Mouse (Mus musculus) B cell, adult 2 months (primary cell): Measurements from ENCODE around the gene Vmn2r84.
"Not testable (repeated sequence)": the region's sequence is repeated elsewhere in the genome, so short reads cannot be mapped to it uniquely, and the experiment has no call there.

ENCODE experiments used
- DNase-seq, 2 experiments: peaks; one replicate each; pipeline ENCODE4 v3.0.0; 2022

The Vmn2r84 gene

GRCm38 (mm10) chr10:130394232-130394631 lies at the start of gene Vmn2r84:
Vmn2r84 (minus strand) TSS chr10:130394332.
- no peak for DNase-seq

GRCm38 (mm10) chr10:130434185-130434898 lies 40.2 kb upstream of the Vmn2r84 start:
- DNase-seq = not testable (repeated sequence)

DNA sequence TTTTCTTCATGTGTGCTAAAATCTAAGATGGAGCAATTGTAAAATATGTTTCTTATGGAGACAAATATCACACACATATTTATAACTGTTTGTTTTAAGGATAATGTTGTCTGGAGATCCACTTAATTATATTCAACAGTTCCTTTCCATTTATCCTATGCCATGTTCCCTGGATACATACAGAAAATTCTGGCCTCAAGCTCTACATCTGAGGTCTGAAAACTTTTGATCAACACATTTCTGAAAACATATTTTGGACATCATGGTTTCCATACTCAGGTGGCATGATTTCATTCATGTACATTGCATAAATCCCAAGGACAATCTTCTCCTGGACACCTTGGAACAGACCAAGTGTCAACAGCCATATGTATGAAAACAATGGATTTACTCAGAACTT lies 35.5 kb upstream of the Vmn2r84 start, which contains the start of gene Vmn2r85:
Gene Vmn2r85 (minus strand): TSS at position 101 of the 400 bp plus-strand sequence.
- DNase-seq = not testable (repeated sequence)

DNA sequence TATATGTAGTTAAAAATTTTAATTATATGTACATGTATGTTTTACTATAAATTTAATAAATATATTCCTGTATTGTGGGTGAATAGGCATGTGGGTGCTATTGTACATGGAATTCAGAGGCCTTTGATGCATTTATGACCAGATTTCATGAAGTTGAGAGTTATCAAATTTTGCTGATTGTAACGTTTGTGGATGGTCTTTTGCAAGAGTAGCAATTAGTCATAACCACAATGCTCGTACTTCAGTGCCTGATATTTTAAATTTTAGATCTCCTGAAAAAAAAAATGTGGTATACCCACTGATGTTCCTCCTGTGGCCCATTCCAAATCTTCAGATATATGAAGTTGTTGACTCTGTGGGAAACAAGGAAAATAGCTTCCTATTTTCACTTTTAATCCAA lies 28.2 kb upstream of the Vmn2r84 start:
- DNase-seq = not testable (repeated sequence)

DNA sequence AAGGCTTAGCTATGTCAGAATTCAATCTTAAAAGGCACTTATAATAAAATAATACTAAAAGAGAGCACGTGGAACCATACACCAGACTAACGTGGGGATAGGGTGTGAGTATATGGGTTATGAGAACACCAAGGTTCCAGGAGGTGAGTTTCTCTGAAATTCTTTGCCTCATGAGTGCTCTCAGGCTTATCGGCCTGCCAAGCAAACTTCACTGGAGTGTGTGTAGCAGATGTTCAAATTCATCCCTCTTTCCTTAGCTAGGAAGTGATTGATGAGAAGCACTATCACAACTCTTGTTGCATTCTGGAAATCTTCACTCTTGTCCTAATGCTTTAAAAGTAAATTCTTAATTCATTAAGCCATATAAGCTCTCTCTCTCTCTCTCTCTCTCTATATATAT lies 26.3 kb upstream of the Vmn2r84 start:
- DNase-seq = no peak

DNA sequence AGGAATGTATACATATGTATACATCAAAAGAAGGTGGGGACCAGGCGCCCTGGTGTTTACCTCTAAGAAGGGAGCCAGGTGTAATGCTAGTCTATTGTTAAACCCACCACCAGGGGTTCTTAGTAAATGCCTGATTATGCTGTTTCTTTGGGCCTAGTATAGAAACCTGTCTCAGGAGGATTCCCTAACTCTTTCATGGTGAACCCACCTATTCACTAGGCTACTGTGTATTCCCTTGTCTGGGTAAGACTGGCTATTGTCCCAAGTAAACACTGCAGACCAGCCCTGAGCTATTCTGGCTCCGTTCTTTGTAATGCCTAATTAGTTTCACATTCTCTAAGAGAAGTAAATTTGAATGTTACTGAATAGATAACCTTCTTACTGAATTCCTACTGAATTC lies 25.8 kb upstream of the Vmn2r84 start:
- not testable (repeated sequence) for DNase-seq

GRCm38 (mm10) chr10:130416352-130416751 lies 22.2 kb upstream of the Vmn2r84 start:
- DNase-seq = not testable (repeated sequence)

- not testable (repeated sequence) for DNase-seq
Observed at GRCm38 (mm10) chr10:130412167-130412698, 18.1 kb upstream of the Vmn2r84 start.

GRCm38 (mm10) chr10:130375145-130375544 lies 19.0 kb downstream of the Vmn2r84 start:
- no peak for DNase-seq

GRCm38 (mm10) chr10:130372491-130373173 lies 21.5 kb downstream of the Vmn2r84 start:
- no peak for DNase-seq

DNA sequence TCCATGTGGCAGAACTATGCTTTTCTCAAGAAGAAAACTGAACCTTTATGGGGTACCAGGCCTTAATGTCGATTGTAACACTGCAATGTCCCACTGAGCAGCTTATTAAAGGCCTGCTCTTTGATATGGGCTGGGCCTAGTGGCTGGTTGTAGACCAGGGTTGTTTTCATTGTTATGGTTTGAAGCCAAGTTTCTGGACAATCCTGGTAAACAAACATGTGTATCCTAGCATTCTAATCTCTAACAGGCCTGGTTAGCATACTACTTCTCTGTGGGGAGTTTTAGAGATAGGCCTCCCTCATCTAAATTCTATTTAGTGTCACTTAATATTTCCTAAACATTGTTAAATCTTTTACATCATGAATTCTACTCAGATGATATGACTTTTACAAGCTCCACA lies 22.5 kb downstream of the Vmn2r84 start:
- no peak for DNase-seq

DNA sequence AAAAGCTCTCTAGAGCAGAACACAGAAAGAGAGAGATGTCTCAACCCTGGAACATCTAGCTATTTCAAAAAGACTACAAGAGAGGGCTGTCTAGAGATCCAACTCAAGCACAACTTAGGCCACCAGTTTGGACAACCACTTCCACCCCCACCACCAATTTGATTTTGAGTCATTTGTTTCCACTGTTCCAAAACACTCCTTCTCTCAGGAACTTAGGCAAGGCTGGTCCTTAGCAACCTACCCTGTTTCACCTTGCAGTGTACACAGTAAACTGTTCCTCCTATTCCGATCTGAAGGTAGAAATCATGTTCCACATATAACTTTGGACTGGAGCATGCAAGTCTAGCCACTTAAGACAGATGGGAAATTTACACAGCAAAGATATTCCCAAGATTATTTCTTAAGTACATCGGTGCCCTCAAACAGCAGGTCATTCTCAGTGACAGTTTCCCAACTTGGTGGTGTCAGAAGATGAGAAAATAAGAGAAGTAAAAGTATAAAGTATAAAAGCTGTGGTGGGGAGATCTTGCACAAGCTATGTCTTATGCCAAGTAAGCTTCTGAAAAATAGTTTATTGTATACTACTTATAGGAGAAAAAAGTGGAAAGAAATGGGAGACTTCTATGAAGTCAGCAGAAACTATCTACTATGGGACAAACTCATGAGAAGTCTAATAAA lies 24.0 kb downstream of the Vmn2r84 start:
- DNase-seq = no peak

DNA sequence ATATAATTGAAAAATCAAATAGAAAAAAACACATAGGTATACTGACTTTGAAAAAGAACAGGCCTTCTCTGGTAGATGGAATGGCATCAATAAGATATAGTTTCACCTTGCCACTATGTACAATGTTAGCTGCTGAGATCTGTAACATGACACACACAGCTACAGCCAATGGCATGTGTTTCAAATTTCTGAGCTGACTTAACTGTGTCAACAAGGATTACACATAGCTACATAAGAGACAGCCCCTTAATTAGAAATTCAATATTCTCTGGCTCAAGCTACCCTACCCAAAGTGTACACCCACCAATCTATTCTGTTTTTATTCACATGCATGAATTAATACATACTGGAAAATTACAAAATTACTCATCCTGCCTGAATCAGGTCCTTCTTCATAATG lies 25.7 kb downstream of the Vmn2r84 start:
- no peak for DNase-seq

- no peak for DNase-seq
Observed at GRCm38 (mm10) chr10:130364766-130365165, 29.4 kb downstream of the Vmn2r84 start.

GRCm38 (mm10) chr10:130363438-130364164 lies 30.5 kb downstream of the Vmn2r84 start:
- DNase-seq = no peak

DNA sequence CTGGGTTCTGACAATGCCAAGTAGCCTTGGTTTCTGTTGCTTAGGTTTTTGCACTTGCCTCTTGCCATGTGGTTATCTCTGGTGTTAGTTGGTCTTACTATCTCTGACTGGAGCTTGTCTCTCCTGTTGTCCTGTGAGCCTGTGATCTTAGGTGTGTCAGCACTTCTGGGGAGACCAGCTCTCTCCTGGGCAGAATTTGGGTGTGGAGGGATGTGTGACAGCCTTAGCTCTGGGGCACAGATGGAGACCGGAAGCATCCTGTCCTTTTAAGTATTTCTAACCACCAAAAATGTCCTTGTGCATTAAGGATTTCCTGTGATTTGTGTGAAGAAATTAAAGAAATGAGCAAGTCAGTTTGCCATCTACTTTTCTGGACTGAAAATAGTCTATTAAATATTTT lies 50.1 kb downstream of the Vmn2r84 start:
- no peak for DNase-seq

DNA sequence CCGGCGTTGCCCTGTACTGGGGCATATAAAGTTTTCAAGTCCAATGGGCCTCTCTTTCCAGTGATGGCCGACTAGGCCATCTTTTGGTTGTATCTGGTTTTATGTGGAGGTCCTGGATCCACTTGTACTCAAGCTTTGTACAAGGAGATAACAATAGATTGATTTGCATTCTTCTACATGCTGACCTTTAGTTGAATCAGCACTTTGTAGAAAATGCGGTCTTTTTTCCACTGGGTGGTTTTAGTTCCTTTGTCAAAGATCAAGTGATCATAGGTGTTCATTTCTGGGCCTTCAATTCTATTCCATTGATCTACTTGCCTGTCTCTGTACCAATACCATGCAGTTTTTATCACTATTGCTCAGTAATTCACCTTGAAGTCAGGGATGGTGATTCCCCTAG lies 54.1 kb downstream of the Vmn2r84 start:
- not testable (repeated sequence) for DNase-seq

- no peak for DNase-seq
Observed at GRCm38 (mm10) chr10:130337581-130337980, 56.6 kb downstream of the Vmn2r84 start.

GRCm38 (mm10) chr10:130336385-130336784 lies 57.7 kb downstream of the Vmn2r84 start:
- DNase-seq = no peak

- no peak for DNase-seq
Observed at GRCm38 (mm10) chr10:130330711-130331110, 63.4 kb downstream of the Vmn2r84 start.
